Mouse (Mus musculus) T-helper 1 cell (primary cell): Measurements from ENCODE around the gene Ddx47.

Source experiments
- in situ Hi-C: fragments of 300-600 bp; cut with MboI, MseI; formaldehyde crosslinking; loops from one replicate; pipeline ENCODE4 v1.15.1; 2025; ENCODE audit warnings: high pct_unique_total_duplicates

Ddx47 gene

DNA sequence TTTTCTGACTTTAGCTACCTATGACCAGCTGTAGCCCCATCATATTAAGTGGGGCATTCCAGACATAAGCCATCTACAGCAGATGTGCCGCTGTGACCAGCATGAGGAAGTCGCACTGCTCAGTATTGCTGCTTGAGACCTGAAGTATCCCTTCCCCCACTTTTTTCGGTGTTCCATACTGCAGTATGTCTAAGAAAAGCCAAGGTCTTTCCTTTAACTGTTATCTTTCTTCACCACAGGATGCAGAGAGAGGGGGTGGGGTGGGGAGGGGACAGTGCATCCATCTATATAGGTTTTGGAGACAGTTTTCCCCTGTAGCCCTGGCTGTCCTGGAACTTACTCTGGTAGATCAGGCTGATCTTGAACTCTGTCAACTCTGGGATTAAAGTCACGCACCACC, 5.0 kb upstream of the Ddx47 start:
- in situ Hi-C loops, result no loop called here

DNA sequence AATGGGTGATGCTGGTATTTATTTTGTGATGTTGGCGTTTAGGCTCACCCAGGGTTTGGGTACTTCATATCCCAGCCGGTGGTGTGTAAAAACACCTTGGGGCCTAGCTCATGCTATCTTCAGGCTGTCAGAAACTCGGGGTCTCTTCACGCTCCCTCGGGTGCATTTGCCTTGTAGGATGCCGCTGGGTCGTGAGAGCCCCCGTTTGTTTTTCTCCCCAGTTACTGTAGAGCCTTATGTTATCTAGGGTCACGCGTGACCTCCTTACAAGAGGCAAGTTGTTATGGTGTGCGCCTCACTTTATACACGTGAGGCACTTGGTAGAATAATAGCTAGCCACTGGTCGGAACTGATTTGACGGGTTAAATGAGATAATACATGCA, 313 bp downstream of the Ddx47 start:
- in situ Hi-C loops, result no loop called here

DNA sequence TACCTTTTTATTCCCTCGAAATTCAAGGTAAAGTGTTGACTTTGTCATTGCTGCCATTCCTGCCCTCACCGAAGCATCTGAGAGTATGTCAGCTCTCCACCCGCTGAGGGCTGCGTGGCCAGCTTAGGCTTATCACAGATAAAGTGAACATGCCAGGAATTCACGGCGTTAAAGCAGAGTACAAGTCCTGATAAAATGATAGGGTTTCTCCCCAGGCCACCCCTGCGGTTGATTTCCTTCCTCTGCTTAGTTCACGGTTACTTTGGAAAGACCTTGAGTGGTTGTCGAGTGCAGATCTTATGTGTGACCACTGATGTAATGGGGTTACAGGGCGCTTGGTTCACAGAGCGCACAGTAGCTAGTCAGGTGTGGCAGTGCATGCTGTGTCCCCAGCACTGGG, 5.8 kb downstream of the Ddx47 start:
- in situ Hi-C loops, result no loop called here

DNA sequence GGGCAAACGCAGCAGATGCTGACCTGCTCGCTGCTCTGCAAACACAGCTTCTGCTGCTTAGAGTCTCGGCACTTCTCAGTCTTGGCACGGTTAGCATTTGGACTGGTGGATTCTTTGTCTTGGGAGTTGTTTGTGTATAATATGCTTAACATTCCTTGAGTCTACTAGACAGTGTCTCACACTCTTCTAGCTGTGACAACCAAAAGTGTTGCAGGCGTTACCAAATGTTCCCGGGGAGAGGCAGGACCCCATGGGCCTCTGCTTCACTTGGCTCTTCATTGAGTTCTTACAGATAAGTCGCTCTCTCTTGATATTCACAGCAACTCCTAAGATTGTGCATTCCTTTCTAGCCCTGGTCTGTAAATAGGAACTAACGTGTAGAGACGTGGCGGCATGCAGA, 8.2 kb downstream of the Ddx47 start:
- in situ Hi-C loops, result no loop called here

DNA sequence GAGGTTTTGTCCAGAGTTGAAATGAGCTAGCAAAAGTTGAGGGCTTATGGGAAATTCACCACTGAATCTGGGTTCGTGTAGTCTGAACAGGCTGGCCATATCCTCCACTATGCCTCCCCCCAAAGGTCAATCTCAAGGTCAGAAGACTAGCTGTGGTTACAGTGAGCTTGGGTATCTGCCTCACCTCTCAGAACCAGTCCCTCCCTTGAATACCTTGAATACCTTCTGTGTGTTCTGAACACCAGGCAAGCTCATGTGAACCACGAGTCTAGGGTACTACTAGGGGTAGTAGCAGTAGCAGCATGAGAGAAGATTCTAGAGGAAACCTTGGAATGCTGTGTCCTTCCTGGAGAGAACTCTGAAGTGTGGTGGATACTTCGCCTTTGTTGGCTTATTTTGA, 10.2 kb downstream of the Ddx47 start:
- in situ Hi-C loops, result no loop called here

DNA sequence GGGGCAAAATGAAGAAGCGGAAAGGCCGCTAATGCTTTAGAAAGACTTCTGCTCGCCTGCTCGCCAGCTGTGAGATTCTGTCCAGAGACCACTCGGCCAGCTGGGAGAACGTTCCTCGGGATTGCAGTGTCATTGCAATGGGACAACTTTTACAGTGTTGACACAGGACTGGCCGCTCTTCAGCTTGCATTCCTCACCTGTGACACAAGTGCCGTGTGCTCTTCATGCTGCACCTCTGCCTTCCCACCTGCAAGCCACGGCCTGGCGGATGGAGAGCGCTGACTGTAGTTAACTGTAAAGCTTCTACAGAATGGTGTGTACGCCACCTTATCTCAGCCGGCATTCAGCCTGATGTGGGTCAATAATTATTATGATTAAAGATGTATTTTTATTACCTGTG, 12.0 kb downstream of the Ddx47 start:
- in situ Hi-C loops, result no loop called here

DNA sequence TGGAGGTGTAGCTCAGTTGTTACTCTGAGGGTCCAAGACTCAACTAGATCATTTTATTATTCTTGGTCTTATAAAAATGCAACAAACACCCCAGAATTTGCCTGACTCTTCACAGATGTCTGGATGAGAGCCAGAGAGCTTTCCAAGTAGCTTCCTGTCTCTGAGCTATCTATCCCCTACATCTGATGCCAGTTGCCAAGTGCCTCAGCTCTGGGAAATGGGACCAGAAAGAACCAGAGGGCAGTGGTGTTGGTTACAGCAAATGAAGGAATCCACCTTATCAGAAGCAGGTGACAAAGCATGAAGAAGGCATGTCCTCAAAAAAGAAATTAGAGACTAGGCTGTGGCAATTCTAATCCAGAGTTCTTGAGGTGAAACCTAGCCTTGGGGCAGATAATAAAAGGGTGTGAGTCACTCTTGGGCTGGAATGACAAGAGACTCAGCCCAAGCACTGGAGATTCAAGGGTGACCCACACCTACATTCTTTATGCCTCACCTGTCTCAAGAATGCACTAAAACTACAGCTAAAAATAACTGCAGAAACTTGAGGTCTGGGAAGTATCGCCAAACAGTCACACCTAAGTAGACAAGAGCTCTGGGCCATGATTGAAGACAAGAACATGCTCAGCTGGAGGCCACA, 13.5 kb downstream of the Ddx47 start:
- in situ Hi-C loops, result no loop called here

DNA sequence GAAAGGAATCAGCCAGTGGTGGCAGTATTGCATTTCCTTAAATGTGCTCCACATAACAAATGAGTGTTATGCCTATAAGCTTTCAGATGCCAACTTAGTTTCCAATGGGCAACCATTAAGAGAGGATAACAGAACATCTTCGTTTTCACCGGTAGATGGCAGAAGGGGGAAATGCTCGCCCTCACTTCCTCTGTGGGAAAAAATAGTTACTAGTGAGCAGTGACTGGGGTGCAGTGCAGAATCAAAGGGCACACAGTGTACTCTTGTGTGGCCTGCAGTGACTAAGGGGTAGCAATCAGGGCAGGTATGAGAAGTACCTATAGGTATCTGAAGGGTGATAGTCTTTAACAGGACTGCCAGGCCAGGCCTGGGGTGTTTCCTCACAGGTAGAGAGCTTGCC, 14.8 kb downstream of the Ddx47 start:
- in situ Hi-C loops, result no loop called here

DNA sequence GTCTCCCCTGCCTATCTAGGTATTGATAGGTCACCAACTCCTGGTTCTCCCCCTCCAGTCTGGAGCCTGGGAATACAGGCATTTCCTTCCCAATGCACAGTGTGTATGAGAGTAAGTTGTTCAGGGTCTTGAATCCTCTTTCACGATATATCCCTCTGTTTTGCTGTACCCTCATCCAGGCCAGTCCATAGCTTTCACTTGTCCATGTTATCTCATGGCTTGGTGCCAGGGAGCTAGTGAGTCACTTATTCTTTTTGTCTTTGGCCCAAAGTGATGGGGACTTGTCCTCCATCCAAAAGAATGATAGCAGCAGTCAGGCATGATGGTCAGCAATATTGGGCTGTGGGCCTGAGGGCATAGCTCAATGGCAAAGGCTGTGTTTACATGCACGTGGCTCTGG, 15.3 kb downstream of the Ddx47 start:
- in situ Hi-C loops, result no loop called here

DNA sequence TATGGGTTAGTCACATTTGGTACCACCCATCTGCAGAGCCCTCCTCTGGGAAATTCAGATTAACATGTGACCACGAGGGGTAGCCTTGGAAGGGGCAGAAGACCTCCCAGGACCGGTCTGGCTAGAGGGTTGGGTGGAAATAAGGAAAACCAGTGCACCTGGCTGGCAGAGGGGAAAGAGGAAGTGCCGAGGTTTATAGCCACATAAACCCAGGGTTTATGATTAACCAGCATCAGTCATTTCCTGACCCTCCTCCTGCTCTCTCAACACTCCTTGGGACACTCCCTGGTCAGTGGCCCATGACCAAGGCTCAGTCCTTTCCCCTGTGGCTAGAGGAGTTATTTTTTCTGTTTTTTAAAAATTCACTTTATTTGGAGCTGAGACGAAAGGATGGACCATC, 17.8 kb downstream of the Ddx47 start:
- in situ Hi-C loops, result no loop called here

DNA sequence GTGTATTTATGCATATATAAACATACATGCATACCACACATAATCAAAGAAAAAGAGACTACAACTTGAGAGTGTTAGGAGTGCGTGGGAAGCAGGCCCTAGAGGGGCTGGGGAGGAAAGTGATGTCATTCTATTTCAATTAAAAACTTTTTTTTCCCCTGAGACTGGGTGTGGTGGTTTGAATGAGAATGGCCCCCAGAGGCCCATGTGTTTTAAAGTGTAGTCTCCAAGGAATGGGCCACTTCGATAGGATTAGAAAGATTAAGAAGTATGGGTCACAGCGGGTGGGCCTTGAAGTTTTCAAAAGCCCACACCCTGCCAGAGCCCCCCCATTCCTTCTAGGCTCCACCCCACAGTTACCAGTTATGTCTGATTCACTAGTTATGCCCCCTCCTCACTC, 27.3 kb downstream of the Ddx47 start:
- in situ Hi-C loops, result no loop called here

DNA sequence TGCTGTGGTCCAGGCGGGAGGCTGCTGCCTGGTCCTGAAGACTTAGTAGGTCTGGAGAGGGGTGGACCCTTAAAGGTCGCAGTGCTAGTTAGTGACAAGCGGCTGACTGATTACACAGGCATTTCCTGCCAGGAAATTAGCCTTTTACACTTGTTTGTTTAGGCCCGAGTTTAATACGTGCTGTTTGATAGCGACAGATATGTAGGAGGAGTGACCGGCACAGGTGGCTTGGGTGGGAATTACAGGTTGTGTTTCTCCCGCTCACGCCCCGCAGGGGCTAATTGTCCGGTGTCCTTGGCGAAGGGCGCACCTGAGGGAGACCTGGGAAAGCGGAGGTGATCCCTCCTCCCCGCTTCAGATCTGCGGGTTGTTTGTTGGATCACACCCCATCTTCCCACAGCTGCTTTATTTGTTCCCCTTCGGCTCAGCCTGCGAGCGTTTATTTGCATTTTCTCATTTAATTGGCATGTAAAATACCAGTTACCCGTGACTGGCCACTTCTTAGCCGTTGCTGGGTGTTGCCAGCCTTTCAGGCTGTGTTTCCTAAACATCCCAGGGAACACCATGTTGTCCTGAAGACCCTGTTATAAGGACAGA, 29.0 kb downstream of the Ddx47 start:
- in situ Hi-C loops, result no loop called here

DNA sequence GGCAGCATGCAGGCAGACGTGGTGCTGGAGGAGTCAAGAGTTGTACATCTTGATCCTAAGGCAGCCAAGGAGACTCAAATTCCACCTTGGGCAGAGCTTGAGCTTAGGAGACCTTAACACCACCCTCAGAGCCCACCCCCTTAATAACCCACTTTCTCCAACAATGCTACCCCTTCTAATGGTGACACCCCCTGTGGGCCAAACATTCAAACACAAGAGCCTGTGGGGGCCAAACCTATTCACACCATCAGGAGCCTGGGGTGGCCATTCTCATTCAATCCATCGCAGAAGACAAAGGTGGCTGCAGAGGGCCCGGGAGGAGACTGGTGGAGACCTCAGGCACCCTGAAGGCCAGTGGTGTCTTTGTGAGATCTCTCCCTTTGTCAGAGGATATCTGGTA, 30.5 kb downstream of the Ddx47 start:
- in situ Hi-C loops, result no loop called here

DNA sequence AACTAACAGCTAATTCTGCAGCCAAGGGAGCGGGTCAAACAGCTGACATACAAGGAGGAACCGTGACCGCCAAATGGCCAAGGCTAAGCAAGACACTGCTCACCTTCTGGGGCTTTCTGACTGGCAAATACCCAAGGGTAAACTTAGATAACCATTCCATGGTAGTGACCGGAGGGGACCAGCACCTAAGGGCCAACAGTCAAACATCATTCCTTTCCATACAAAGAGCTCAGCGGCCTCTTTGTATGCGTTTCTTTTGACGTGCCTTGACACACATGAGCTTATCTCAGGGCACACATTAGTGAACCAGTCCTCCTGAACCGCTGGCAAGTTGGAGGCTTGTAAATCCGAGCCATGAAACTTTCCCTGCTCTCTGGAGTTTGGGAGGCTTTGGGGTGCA, 35.9 kb downstream of the Ddx47 start:
- in situ Hi-C loops, result no loop called here

DNA sequence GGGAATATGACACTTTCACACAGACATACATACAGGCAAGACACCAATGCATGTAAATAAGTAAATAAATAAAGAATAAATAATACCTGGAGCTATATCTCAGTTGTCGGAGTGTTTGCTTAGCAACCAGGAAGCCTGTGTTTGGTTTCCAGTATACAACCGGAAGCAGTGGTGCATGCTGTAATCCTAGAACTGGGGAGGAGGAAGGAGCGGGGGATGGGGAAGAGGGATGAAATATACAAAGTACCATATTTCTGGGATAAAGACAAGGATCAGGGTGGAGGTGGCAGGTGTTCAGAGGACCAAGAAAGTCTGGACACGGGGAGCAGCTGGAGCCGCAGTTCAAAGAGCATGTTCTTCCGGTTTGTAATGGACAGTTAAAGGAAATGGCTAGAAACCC, 37.1 kb downstream of the Ddx47 start:
- in situ Hi-C loops, result no loop called here

DNA sequence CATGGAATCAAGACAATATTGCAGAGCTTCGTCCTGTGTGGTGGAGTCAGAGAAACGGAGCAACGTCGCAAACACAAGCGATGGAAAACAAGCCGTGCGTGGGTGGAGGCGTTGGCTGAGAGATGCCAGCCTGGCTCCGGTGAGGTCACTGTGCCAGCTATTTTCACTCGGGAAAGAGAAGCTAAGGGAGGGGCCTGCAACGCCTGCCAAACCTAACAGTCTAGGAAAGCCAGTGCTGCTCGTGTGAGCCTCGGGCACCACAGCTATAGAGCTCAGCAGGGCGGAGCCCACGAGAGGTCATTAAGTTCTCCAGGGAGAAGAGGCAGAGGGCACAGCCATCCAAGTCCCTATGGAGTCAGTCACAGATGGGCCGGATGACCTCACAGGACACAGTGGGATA, 37.5 kb downstream of the Ddx47 start:
- in situ Hi-C loops, result no loop called here

DNA sequence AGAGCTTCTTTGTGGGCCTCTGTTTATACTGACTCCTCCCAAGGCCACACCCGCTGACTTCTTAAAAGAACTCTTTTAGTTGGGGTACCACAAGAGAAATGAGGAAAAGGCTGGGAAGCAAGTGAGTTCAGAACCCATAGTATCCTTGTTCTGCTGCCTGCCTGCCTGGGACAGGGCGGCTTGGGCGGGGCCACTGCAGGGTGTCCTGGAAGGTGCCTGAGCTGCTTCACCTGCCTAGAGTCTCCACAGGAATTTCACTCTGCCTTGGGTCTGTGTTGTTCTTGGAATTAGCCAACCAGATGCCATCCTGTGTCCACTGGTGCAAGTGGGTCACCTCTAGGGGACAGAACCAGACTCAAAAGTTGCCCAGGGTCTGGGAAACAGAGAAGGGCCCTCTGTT, 42.4 kb downstream of the Ddx47 start:
- in situ Hi-C loops, result no loop called here

DNA sequence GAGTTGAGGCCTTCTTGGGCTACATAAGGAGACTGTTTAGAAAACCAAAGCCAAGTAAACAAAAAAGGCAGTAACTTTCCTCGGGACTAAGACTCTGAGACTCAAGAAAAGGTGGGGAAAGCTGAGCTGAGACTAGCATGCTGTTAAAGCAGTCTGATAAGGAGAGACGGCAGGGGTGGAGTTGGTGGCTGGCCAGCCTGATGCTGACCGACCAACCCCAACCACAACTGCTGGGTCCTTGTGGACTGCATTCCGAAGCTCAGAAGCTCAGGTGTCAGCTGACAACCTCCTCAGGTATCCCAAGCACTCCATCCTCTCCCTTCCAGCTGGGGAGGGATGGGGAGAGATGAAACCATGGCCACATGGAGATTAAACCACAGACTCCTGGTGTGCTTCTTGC, 44.5 kb downstream of the Ddx47 start:
- in situ Hi-C loops, result no loop called here

DNA sequence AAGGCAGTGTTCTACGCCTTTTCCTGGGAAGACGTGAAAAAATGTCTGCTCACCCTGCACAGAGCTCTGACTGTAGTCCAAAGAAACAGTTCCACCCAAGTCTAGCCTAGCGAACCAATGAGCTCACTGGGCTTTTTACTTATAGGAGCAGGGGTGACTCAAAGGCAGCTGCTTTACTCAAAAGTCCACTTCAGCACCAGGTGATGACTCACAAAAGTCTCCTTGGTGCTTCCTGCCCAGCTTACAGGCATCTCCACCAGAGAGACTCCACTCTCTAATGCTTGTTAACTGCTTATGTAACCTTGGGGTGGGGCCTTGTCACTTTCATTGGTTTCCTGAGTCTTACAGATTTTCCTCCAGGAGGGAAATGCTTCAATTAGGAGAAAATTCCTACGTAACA, 49.3 kb downstream of the Ddx47 start:
- in situ Hi-C loops, result no loop called here

DNA sequence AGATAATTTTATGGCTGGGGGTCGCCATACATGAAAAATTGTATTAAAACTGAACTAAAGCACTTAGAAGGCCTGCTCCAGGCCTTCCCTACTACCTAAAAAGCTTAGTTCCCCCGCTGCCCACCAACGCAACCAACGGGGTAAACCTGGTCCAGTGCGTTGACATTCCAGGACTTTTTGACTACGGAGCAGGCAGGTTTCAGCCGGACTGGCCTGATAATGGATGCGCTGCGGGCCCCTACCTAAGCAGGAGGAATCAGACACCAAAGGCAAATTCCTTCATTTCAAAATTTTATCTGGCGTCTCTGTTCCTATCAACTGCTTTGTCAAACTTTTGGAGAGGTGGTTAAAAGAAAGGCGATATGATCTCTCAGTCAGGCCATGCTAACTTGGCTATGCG, 53.2 kb downstream of the Ddx47 start:
- in situ Hi-C loops, result no loop called here

DNA sequence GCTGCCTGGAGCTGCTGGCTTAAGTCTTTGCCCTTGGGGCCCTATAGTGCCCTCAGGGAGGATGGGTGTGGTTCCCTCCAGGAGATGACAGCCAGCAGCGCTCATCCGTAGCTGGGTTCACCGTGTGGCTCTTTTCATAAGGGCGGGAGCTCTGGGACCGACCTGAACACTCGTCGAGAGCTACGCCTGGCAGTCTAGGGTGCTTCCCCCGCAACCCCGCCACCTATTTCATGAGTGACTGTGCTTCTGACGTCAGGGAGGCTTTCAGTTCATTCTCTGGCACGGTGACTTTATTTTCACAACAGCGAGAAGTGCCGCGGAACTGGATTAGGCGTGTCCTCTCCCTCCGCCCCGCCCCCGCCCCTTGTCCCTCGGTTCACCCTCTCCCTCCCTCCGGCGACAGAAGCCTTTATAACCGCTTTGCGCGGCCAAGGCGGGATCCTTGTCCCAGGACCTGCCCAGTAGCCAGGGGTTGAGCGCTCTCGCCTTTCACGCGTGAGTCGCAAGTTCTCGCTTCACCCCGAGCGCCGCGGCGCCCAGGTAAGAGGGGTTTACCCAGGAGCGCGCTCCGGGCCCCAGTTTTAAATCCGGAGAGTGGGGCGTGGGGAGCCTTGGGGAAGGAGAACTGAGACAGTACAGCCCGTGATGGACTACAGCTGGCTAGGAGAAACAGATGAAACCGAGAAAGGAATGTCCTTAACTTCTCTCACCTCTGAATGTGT, 54.0 kb downstream of the Ddx47 start, which contains the start of gene Gprc5a:
Gprc5a (plus strand) TSS at position 416 of the 722 bp plus-strand sequence.
- in situ Hi-C loops, result no loop called here

DNA sequence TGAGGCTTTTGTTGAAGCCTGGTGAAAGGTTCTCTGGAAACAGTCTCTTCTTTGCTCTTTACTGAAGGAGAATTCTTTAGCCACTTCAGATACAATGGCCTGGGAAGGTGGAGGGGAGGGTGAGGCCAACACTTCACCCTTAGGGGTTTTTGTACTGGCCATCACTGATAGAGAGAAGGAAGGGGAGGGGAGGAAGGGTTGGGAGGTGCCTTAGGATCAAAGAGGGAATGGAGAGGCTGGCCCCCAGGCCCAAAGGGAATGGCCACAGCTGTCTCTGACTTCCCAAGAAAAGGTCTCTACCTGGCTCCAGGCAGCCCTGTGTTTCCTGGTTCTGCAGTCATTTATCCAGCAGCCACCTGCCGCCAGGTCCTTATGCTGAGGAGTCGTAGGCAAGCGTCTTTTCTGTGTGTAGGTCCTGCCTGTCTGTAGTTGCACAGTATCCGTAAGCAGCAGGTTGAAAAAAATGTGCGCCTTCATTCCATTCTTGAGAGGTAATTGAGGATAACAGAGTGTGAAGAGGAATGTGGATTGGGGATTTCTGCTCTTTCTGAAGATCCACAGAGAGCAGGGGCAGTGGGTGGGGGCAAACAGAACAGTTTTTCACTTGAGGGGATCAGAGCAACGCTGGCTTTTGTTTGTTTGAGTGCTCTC, 55.5 kb downstream of the Ddx47 start:
- in situ Hi-C loops, result no loop called here

DNA sequence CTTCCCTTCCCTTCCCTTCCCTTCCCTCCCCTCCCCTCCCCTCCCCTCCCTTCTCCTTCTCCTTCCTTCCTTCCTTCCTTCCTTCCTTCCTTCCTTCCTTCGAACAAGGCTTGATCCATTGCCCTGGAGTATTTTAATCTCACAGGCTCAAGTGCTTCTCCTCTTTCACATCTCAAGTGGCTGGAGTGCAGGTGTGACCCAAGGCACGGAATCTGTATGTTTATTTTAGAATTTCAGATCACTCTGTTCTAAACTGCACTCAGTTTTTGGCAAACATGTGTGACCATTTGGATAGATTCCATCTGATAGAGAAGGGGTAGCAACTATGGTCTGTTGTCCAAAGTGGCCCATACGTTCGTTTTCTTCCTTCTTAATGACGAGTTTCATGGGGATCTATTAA, 56.8 kb downstream of the Ddx47 start:
- in situ Hi-C loops, result no loop called here
